7 mouse cellular contexts compared by ENCODE assay signal in the genomic region with DNA sequence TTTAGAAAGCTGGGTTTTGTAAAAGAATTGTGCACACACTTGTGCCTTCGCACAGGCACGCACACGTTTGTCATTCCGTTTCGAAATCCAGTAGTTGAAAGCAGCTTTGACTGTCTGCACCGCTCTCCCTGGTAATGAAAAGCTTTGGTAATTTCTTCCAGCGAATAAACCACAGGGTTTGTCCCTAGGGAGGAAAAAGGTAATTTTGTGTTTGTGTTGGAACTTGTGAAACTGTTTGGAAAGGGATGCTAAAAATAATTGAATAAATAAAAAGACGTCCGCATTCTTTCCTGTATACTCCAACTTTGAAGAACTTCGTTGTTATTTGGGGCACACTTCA. TPM values are rescaled to one million over a fixed set of nuclear protein-coding genes. Genes with fewer than 3 reads are reported as not detected.
DNase-seq lines count a peak whose midpoint lies in the region; ATAC-seq and TF ChIP-seq lines count a peak whose summit lies in the region.

No protein-coding gene starts in this region.

- H3K9ac ChIP-seq in CH12.LX (ENCODE audit: insufficient read depth, low read depth) (peak overlapping the region; percentile 79), ES-E14 (ENCODE audit: insufficient read depth, low read depth, low read length, poor library complexity, severe bottlenecking) (no peak overlapping the region)
- peak overlapping the region; percentile 67 for H3K9ac ChIP-seq in liver, postnatal 0 days (replicated peaks)

- no peak for TF ChIP-seq POLR2A in CH12.LX (IDR thresholded peaks at IDR 0.05; ENCODE audit: low read depth, low read length)

- H3K4me1 ChIP-seq in CH12.LX (ENCODE audit: control insufficient read depth in 1 of 2, insufficient read depth in 2 of 2) (peaks cover 14 to 43% of the 10 kb centered on the region in 2 experiments), ES-E14 (ENCODE audit: control insufficient read depth in 2 of 2, insufficient read depth in 2 of 2, low read length in 2 of 2, poor library complexity in 1 of 2) (peaks cover 4 to 12% of the 10 kb centered on the region in 2 experiments; a peak in 2 of 4 replicates)
- peaks cover 30% of the 10 kb centered on the region for H3K4me1 ChIP-seq in liver, postnatal 0 days (ENCODE audit: insufficient read depth)

- TF ChIP-seq RAD21 in CH12.LX (IDR thresholded peaks at IDR 0.05; ENCODE audit: low read depth, low read length): no peak

- 3% methylated on average over 10 of the region's 10 CpGs for WGBS in liver, postnatal 0 days (ENCODE audit: insufficient replicate concordance)

- peak; percentile 43 for ATAC-seq in liver, postnatal 0 days

- peaks cover 2 to 16% of the 10 kb centered on the region in 2 experiments for H3K36me3 ChIP-seq in CH12.LX (replicated peaks in 1 of 2; ENCODE audit: control insufficient read depth in 1 of 2, insufficient read depth in 1 of 2, low read length in 1 of 2)
- no peaks in the 10 kb centered on the region for H3K36me3 ChIP-seq in ES-E14 (ENCODE audit: control insufficient read depth, insufficient read depth, low read length, poor library complexity, severe bottlenecking)
- no peaks in the 10 kb centered on the region for H3K36me3 ChIP-seq in liver, postnatal 0 days (replicated peaks; ENCODE audit: insufficient read depth, low read length)

- H3K4me3 ChIP-seq in CH12.LX (replicated peaks in 1 of 3; ENCODE audit: low read depth in 2 of 3, low read length in 2 of 3, poor library complexity in 1 of 3) (peak overlapping the region; percentile 65 to 79 (median 75)), ES-E14 (ENCODE audit: insufficient read depth in 1 of 2, low read depth in 1 of 2, low read length in 2 of 2, poor library complexity in 1 of 2, severe bottlenecking in 1 of 2) (peak overlapping the region; percentile 74 to 81)
- H3K4me3 ChIP-seq in liver, postnatal 0 days (ENCODE audit: low read depth, low read length): peak overlapping the region; percentile 73

- dilution Hi-C loops in CH12.LX (cut with MboI; ENCODE audit: extremely low pct_ligation_motif_present, extremely low pct_unique_long_range_greater_than_20kb, low sequenced_read_pairs): no loop called here

- no peak for TF ChIP-seq CTCF in CH12.LX (conservative IDR thresholded peaks at IDR 0.05 in 1 of 2, IDR thresholded peaks at IDR 0.05 in 1 of 2; ENCODE audit: low read depth in 2 of 2, low read length in 2 of 2)
- no peak for TF ChIP-seq CTCF in liver, postnatal 0 days (IDR thresholded peaks at IDR 0.05; ENCODE audit: low read depth)

- no peaks in the 10 kb centered on the region for H3K27me3 ChIP-seq in CH12.LX (replicated peaks)
- H3K27me3 ChIP-seq in liver, postnatal 0 days (ENCODE audit: insufficient read depth, low read length): no peaks in the 10 kb centered on the region

- no peak for DNase-seq in CH12.LX (ENCODE audit: extremely low read depth)
- no peak for DNase-seq in ES-E14 (ENCODE audit: low read depth, low spot score)
- peak; percentile 13 for DNase-seq in forelimb bud, embryonic 11.5 days (ENCODE audit: low read depth, low spot score)
- no peak for DNase-seq in liver, postnatal 0 days
- DNase-seq in gastrocnemius, postnatal 25 days: no peak
- DNase-seq in frontal cortex, postnatal 36 days (ENCODE audit: low spot score in 2 of 2): no peak
- DNase-seq in right cerebral cortex, postnatal 10 days (ENCODE audit: low spot score in 2 of 2): no peak

- H3K27ac ChIP-seq in CH12.LX (ENCODE audit: insufficient read depth, low read depth) (peak overlapping the region; percentile 30; the same call in 1 of the 2 replicates), ES-E14 (ENCODE audit: insufficient read depth, low read depth, low read length, poor library complexity, severe bottlenecking) (no peak overlapping the region)
- H3K27ac ChIP-seq in liver, postnatal 0 days (ENCODE audit: low read depth): peak overlapping the region; percentile 85

- peaks cover 46% of the 10 kb centered on the region for H3K79me2 ChIP-seq in CH12.LX (replicated peaks; ENCODE audit: control insufficient read depth, extremely low read depth, insufficient read depth, poor library complexity, severe bottlenecking)

- H3K4me2 ChIP-seq in CH12.LX (ENCODE audit: insufficient read depth, low read depth, poor library complexity, severe bottlenecking): peak overlapping the region; percentile 95
- peak overlapping the region; percentile 78 for H3K4me2 ChIP-seq in liver, postnatal 0 days (ENCODE audit: low read depth, low read length)

- H3K9me3 ChIP-seq in CH12.LX (replicated peaks; ENCODE audit: low read length) (no peaks in the 10 kb centered on the region), ES-E14 (ENCODE audit: control insufficient read depth, insufficient read depth, low read depth, low read length) (no peaks in the 10 kb centered on the region)
- H3K9me3 ChIP-seq in liver, postnatal 0 days (ENCODE audit: low read length): no peaks in the 10 kb centered on the region

- peak; percentile 58 for TF ChIP-seq EP300 in CH12.LX (IDR thresholded peaks at IDR 0.05; ENCODE audit: low read length)
- TF ChIP-seq EP300 in liver, postnatal 0 days (IDR thresholded peaks at IDR 0.05; ENCODE audit: low read depth): no peak

- in situ Hi-C loops in CH12.LX (cut with MboI; ENCODE audit: low pct_ligation_motif_present, low pct_unique_long_range_greater_than_20kb, low sequenced_read_pairs) (no loop called here), ES-E14 (cut with MboI; ENCODE audit: low sequenced_read_pairs in 2 of 2, unreplicated experiment in 2 of 2) (no loop called here)

TF ChIP-seq in CH12.LX, 34 proteins besides CTCF, POLR2A, EP300 and RAD21:
- no peak for TF ChIP-seq E2F4 (IDR thresholded peaks at IDR 0.05; ENCODE audit: insufficient replicate concordance, low read depth, low read length)
- TF ChIP-seq ETS1 (conservative IDR thresholded peaks at IDR 0.05; ENCODE audit: low read depth, low read length): peak; percentile 51
- 0 out of 2 replicates have a peak, but pooled peaks have one; percentile 4 for TF ChIP-seq MYC (IDR thresholded peaks at IDR 0.05; ENCODE audit: low read depth, low read length)
- TF ChIP-seq TCF12 (IDR thresholded peaks at IDR 0.05; ENCODE audit: low read depth, low read length): no peak
- peak; percentile 36; the same call in 1 of the 2 replicates for TF ChIP-seq MAX (IDR thresholded peaks at IDR 0.05; ENCODE audit: low read length)
- TF ChIP-seq RCOR1 (conservative IDR thresholded peaks at IDR 0.05; ENCODE audit: low read depth, low read length): 0 out of 2 replicates have a peak, but pooled peaks have one; percentile 43
- no peak for TF ChIP-seq UBTF (IDR thresholded peaks at IDR 0.05; ENCODE audit: low read depth, low read length)
- TF ChIP-seq TBP (conservative IDR thresholded peaks at IDR 0.05; ENCODE audit: low read depth, low read length): 0 out of 2 replicates have a peak, but pooled peaks have one; percentile 46
- 0 out of 2 replicates have a peak, but pooled peaks have one; percentile 18 for TF ChIP-seq IRF4 (IDR thresholded peaks at IDR 0.05; ENCODE audit: low read depth, low read length)
- no peak for TF ChIP-seq ZC3H11A (IDR thresholded peaks at IDR 0.05; ENCODE audit: low read depth, low read length)
- TF ChIP-seq MXI1 (IDR thresholded peaks at IDR 0.05; ENCODE audit: low read depth, low read length): no peak; the same call in 1 of the 2 replicates
- TF ChIP-seq CHD1 (IDR thresholded peaks at IDR 0.05; ENCODE audit: low read depth, low read length): peak; percentile 10; the same call in 1 of the 2 replicates
- peak; percentile 41 for TF ChIP-seq MEF2A (IDR thresholded peaks at IDR 0.05; ENCODE audit: borderline replicate concordance, low read depth, low read length)

TF ChIP-seq in ES-E14, 5 proteins besides CTCF, POLR2A, EP300 and RAD21:
- TF ChIP-seq ZNF384 (IDR thresholded peaks at IDR 0.05; ENCODE audit: low read depth, low read length): no peak
- TF ChIP-seq HCFC1 (IDR thresholded peaks at IDR 0.05; ENCODE audit: borderline replicate concordance, insufficient read depth, low read length): no peak
- TF ChIP-seq CHD2 (IDR thresholded peaks at IDR 0.05; ENCODE audit: low read depth, low read length): no peak
- TF ChIP-seq MAFK (IDR thresholded peaks at IDR 0.05; ENCODE audit: insufficient read depth, low read depth, low read length): no peak
- TF ChIP-seq ZC3H11A (IDR thresholded peaks at IDR 0.05; ENCODE audit: borderline replicate concordance, low read depth, low read length): no peak

RNA-seq across cellular contexts. Expression of gene Commd8, which starts 35.7 kb away (rescaled TPM):
- total RNA-seq in CH12.LX (2012; rRNA removed): 38.5 and 51.2 TPM in 2 replicates
- 106 and 134 TPM in 2 replicates for total RNA-seq in CH12.LX (2014; rRNA removed)
- polyA plus RNA-seq in CH12.LX (2012; ENCODE audit: insufficient read length, low read depth): 47.4 and 71.2 TPM in 2 replicates
- total RNA-seq in ES-E14 (2012; rRNA removed): 32.2 and 52.2 TPM in 2 replicates
- polyA plus RNA-seq in liver, postnatal 0 days (2015; fragmentation: Nextera tagmentation; extraction: Ambion mirVana): 49.4 and 55.0 TPM in 2 replicates
- 10 to 100 TPM; 28.4 to 29.2 TPM for total RNA-seq in gastrocnemius, postnatal 25 days (2021)
